Mouse (Mus musculus) stomach, postnatal 0 days (tissue): ENCODE results near the gene Gm3424. TPM values are rescaled to one million over a fixed set of nuclear protein-coding genes. Genes with fewer than 3 reads are reported as not detected.
"Not testable (repeated sequence)": the region's sequence is repeated elsewhere in the genome, so short reads cannot be mapped to it uniquely, and the experiment has no call there.

Experiments used
- ATAC-seq: fragments of 200-750 bp; cut with Nextera tagmentation; 2 replicates; pipeline ENCODE4 v1.8.0; 2017; ENCODE audit not compliant: low FRiP score, low TSS enrichment
- DNase-seq: peaks from one replicate; pipeline ENCODE4 v3.0.0-alpha.2; 2016; ENCODE audit warnings: low spot score
- H3K27ac ChIP-seq: fragments of 300-500 bp; sonication (generic); replicated peaks from 2 replicates; pipeline ENCODE4 v1.5.1; 2014; ENCODE audit warnings: mild to moderate bottlenecking, control low read depth
- H3K27me3 ChIP-seq: fragments of 300-500 bp; sonication (generic); 2 replicates; pipeline ENCODE4 v1.6.1; 2014; ENCODE audit warnings: low read length; ENCODE audit not compliant: control insufficient read depth, insufficient read depth
- H3K36me3 ChIP-seq: fragments of 300-500 bp; sonication (generic); 2 replicates; pipeline ENCODE4 v1.6.1; 2014; ENCODE audit warnings: low read length, mixed read lengths; ENCODE audit not compliant: control insufficient read depth, insufficient read depth
- H3K4me1 ChIP-seq: fragments of 300-500 bp; sonication (generic); replicated peaks from 2 replicates; pipeline ENCODE4 v1.6.1; 2014; ENCODE audit warnings: antibody characterized with exemption; ENCODE audit not compliant: control insufficient read depth, insufficient read depth
- H3K4me2 ChIP-seq: fragments of 300-500 bp; sonication (generic); replicated peaks from 2 replicates; pipeline ENCODE4 v1.6.1; 2014; ENCODE audit warnings: low read depth, mild to moderate bottlenecking, control low read depth, moderate library complexity
- H3K4me3 ChIP-seq: fragments of 300-500 bp; sonication (generic); 2 replicates; pipeline ENCODE4 v1.5.1; 2014; ENCODE audit warnings: low read depth, low read length, control low read depth
- H3K9ac ChIP-seq: fragments of 300-500 bp; sonication (generic); 2 replicates; pipeline ENCODE4 v1.6.1; 2014; ENCODE audit warnings: mild to moderate bottlenecking, low read length, control low read depth, mixed read lengths
- H3K9me3 ChIP-seq: fragments of 300-500 bp; sonication (generic); 2 replicates; pipeline ENCODE4 v1.6.1; 2016; ENCODE audit warnings: low read length; ENCODE audit not compliant: control insufficient read depth
- CTCF ChIP-seq: IDR thresholded peaks from 2 replicates; pipeline ENCODE4 v1.5.1; 2016; ENCODE audit warnings: antibody characterized with exemption, low read depth, mild to moderate bottlenecking, moderate library complexity
- WGBS: fragments of 180-500 bp; shearing (Covaris S2); extraction: QIAGEN DNeasy Blood & Tissue Kit; methylation state at CpG from one replicate; pipeline ENCODE4 v1.1.7; 2014; 5-methylcytosine and 5-hydroxymethylcytosine counted together
- polyA plus RNA-seq: library from polyadenylated mRNA; unstranded; fragments of >200 nt; fragmentation: Nextera tagmentation; extraction: Ambion mirVana; gene quantifications from 2 replicates; pipeline ENCODE4 v1.2.1, GENCODE M21; 2015

Gene Gm3424
- not detected in 2 replicates for polyA plus RNA-seq

- DNase-seq: not testable (repeated sequence)
These were observed at the start of gene Gm3424 for GRCm38 (mm10) chr14:5830229-5830628. TSS of gene Gm3424 (minus strand) at chr14:5830329.

DNA sequence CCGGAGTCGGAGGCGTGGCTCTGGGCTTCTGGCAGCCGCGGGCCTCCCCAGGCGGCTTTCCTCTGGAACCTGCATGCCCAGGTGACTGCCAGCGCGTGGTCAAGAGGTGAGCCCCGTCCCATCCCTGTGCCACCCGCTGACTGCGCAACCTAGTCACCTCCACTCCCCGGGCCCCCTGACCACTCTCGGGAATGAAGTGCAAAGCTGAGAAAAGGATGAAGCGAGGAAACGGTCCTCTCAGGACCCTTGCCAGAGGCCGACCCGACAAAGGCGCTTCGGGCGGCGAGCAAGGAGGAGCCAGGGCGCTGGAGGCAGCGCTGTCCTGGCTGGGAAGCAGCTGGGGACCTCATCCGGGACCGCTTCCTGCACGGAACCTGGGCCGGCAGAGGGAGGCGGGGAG lies 49.7 kb upstream of the Gm3424 start:
- H3K27me3 ChIP-seq, ATAC-seq, H3K9ac ChIP-seq, H3K36me3 ChIP-seq, H3K4me1 ChIP-seq, H3K27ac ChIP-seq, H3K9me3 ChIP-seq: not testable (repeated sequence)
- H3K4me3 ChIP-seq: peak overlapping the region; percentile 20
- peak overlapping the region; percentile 44 for H3K4me2 ChIP-seq
- DNase-seq: peak; percentile 11
- WGBS: 3% methylated on average over 19 of the region's 28 CpGs

More at GRCm38 (mm10) chr14:5830229-5830628, at the start of gene Gm3424:
- H3K4me2 ChIP-seq, H3K27ac ChIP-seq, H3K9me3 ChIP-seq, H3K36me3 ChIP-seq, ATAC-seq, H3K27me3 ChIP-seq, H3K4me1 ChIP-seq, H3K4me3 ChIP-seq, H3K9ac ChIP-seq: not testable (repeated sequence)
- WGBS: no CpG with 5 or more reads among the region's 3 CpGs

DNA sequence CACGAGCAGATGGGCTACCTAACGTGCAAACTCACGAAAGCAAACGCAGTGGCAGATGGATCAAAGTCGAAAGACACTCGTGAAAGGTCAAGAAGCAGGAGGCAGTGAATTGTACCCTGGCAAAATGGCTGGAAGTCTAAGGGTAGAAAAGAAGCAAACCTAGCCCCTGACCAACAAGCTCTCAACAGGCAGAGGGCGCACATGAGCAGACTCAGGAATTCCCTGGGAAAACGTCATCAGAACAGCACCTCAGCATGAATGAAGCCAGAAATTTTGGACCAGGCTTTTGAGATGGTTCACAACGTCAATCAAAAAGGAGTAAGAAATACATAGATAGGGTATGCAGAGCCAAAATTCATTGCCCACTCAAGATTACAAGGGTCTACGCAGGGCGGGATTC lies 49.0 kb upstream of the Gm3424 start:
- WGBS: 19% methylated on average over 4 of the region's 11 CpGs

GRCm38 (mm10) chr14:5855911-5856310 lies 25.8 kb upstream of the Gm3424 start:
- not testable (repeated sequence) for ATAC-seq

More for the DNA sequence above, 49.0 kb upstream of the Gm3424 start:
- not testable (repeated sequence) for H3K27ac ChIP-seq, H3K9me3 ChIP-seq, H3K36me3 ChIP-seq, H3K4me1 ChIP-seq, H3K4me3 ChIP-seq, ATAC-seq, H3K9ac ChIP-seq, H3K4me2 ChIP-seq, H3K27me3 ChIP-seq
- peak; percentile 42 for DNase-seq
- peak; percentile 67 for TF ChIP-seq CTCF

DNA sequence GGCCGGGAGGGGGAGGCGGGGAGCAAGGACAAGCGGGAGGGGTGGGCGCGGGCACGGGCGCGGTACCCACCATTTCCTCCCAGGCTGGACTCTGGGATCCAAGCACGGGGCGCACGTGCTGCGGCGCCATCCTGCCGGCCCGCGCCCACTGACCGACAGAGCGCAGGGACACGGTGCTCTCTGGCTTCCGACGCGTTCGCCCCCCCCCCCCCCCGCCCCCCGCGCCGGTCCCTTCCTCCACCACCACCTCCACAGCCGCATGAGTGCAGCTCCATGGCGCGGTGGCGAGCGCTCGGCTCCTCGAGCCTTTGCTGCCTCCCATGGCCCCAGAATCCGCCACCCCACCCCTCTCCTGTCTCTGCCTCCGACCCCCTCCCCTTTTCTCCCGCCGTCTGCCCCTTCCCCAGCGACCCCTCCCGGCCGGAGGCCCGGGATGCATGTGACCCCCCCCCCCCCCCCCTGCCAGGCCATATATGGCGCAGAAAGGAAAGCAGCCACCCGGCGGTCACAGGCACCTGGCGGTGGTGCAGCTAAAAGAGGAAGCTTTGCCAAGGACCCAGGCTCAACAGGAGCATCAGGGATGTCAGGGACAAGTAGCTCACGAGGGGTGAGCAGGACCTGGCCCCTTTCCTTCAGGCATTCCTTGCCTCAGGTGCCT lies 17.3 kb downstream of the Gm3424 start:
- H3K27me3 ChIP-seq, H3K4me1 ChIP-seq, ATAC-seq, H3K27ac ChIP-seq, H3K4me2 ChIP-seq, H3K9ac ChIP-seq, H3K36me3 ChIP-seq, H3K4me3 ChIP-seq, H3K9me3 ChIP-seq, DNase-seq: not testable (repeated sequence)
- WGBS: no CpG with 5 or more reads among the region's 47 CpGs

More at GRCm38 (mm10) chr14:5855911-5856310, 25.8 kb upstream of the Gm3424 start:
- not testable (repeated sequence) for H3K4me2 ChIP-seq, H3K9me3 ChIP-seq, H3K9ac ChIP-seq, H3K4me3 ChIP-seq, H3K4me1 ChIP-seq, H3K36me3 ChIP-seq, DNase-seq, H3K27ac ChIP-seq, H3K27me3 ChIP-seq
- WGBS: 77% methylated on average over 3 of the region's 3 CpGs

DNA sequence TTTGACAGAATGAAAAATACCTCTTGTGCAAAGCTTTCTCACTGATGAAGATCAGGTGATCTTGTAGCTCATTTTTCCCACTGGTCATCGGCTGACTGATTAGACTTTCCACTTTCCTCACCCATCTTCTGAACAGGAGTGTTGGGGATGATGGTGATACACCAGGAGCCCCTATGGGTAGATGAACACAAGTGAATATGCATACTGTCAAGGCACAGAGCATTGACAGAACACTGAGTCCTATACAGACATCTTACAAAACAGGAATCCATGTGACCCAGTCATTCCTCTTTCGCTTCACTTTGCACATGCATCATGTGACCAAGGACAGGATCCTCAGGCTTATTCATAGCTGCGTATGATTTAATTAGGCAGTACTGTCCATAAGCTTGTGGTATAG lies 22.2 kb downstream of the Gm3424 start, which contains the start of gene Gm3383:
TSS of gene Gm3383 (minus strand) at position 101 of the 400 bp plus-strand sequence.
- H3K4me2 ChIP-seq, H3K9me3 ChIP-seq, DNase-seq, H3K4me1 ChIP-seq, ATAC-seq, H3K4me3 ChIP-seq, H3K27ac ChIP-seq, H3K9ac ChIP-seq, H3K27me3 ChIP-seq, H3K36me3 ChIP-seq: not testable (repeated sequence)
- WGBS: no CpG with 5 or more reads among the region's 3 CpGs

Other genes starting within 250 kb of the Gm3424 start
- not detected in 2 replicates for gene Gm8265, start 197.3 kb downstream of the Gm3424 start, polyA plus RNA-seq
- gene Gm9603, start 142.9 kb downstream of the Gm3424 start, polyA plus RNA-seq: not detected in 2 replicates
- 0.16 TPM in 1 of 2 replicates, not detected in the other for gene Gm3373, start 88.8 kb downstream of the Gm3424 start, polyA plus RNA-seq
- gene Gm3383, start 22.3 kb downstream of the Gm3424 start, polyA plus RNA-seq: 0.34 and 0.50 TPM in 2 replicates
- gene Gm8237, start 50.1 kb upstream of the Gm3424 start, polyA plus RNA-seq: 0.11 and 0.25 TPM in 2 replicates
- 0.33 and 0.44 TPM in 2 replicates for gene Gm3248, start 131.4 kb upstream of the Gm3424 start, polyA plus RNA-seq
- not detected in 2 replicates for gene Gm3453, start 148.8 kb upstream of the Gm3424 start, polyA plus RNA-seq
- not detected in 2 replicates for gene Gm6337, start 227.9 kb upstream of the Gm3424 start, polyA plus RNA-seq